Mouse (Mus musculus): Measurements from ENCODE around the gene Ptgdr2. TPM values are rescaled to one million over a fixed set of nuclear protein-coding genes. Genes with fewer than 3 reads are reported as not detected.

Gene Ptgdr2
- polyA plus RNA-seq, 1 experiment, result 0.88 TPM

GRCm38 (mm10) chr19:10974238-10974865 is 37.4 kb downstream of the Ptgdr2 start, which contains the start of gene Ms4a10:
Gene Ms4a10, minus strand, starts transcription at chr19:10974670.
- peak within 1 kb of the TSS; percentile 47 for H3K27ac ChIP-seq (ENCODE audit: control insufficient read depth, insufficient read depth, low read depth, low read length)
- H3K4me1 ChIP-seq (ENCODE audit: control insufficient read depth, insufficient read depth, low read length), result no peaks in the 10 kb centered on the region
- no peaks in the 10 kb centered on the region for H3K27me3 ChIP-seq (ENCODE audit: control insufficient read depth, insufficient read depth, low read length)
- no peaks in the 10 kb centered on the region for H3K36me3 ChIP-seq (ENCODE audit: control insufficient read depth, insufficient read depth, low read length)
- TF ChIP-seq CTCF (IDR thresholded peaks at IDR 0.05; ENCODE audit: control insufficient read depth, insufficient read depth, insufficient replicate concordance, low read depth, low read length) (no peak), POLR2A (IDR thresholded peaks at IDR 0.05; ENCODE audit: control insufficient read depth, low read depth, low read length) (no peak)
- no peak within 1 kb of the TSS for H3K4me3 ChIP-seq (ENCODE audit: control insufficient read depth, low read depth, low read length)

- TF ChIP-seq POLR2A (IDR thresholded peaks at IDR 0.05; ENCODE audit: control insufficient read depth, low read depth, low read length), result no peak
- TF ChIP-seq CTCF (IDR thresholded peaks at IDR 0.05; ENCODE audit: control insufficient read depth, insufficient read depth, insufficient replicate concordance, low read depth, low read length), result no peak
- H3K4me1 ChIP-seq (ENCODE audit: control insufficient read depth, insufficient read depth, low read length), result peaks cover 3% of the 10 kb centered on the region; the same call in 1 of the 2 replicates
- no peaks in the 10 kb centered on the region for H3K27me3 ChIP-seq (ENCODE audit: control insufficient read depth, insufficient read depth, low read length)
- H3K27ac ChIP-seq (ENCODE audit: control insufficient read depth, insufficient read depth, low read depth, low read length), result peak overlapping the region; percentile 16; the same call in 1 of the 2 replicates
- H3K36me3 ChIP-seq (ENCODE audit: control insufficient read depth, insufficient read depth, low read length), result no peaks in the 10 kb centered on the region
- H3K4me3 ChIP-seq (ENCODE audit: control insufficient read depth, low read depth, low read length), result no peak overlapping the region
Measured at GRCm38 (mm10) chr19:10975187-10975586, 38.2 kb downstream of the Ptgdr2 start.

- no peaks in the 10 kb centered on the region for H3K27me3 ChIP-seq (ENCODE audit: control insufficient read depth, insufficient read depth, low read length)
- H3K4me3 ChIP-seq (ENCODE audit: control insufficient read depth, low read depth, low read length), result no peak overlapping the region
- peaks cover 3% of the 10 kb centered on the region; the same call in 1 of the 2 replicates for H3K4me1 ChIP-seq (ENCODE audit: control insufficient read depth, insufficient read depth, low read length)
- H3K36me3 ChIP-seq (ENCODE audit: control insufficient read depth, insufficient read depth, low read length), result no peaks in the 10 kb centered on the region
- no peak overlapping the region for H3K27ac ChIP-seq (ENCODE audit: control insufficient read depth, insufficient read depth, low read depth, low read length)
- no peak for TF ChIP-seq POLR2A (IDR thresholded peaks at IDR 0.05; ENCODE audit: control insufficient read depth, low read depth, low read length)
- TF ChIP-seq CTCF (IDR thresholded peaks at IDR 0.05; ENCODE audit: control insufficient read depth, insufficient read depth, insufficient replicate concordance, low read depth, low read length), result peak; percentile 9; the same call in 1 of the 2 replicates
Measured at GRCm38 (mm10) chr19:10976318-10976717, 39.4 kb downstream of the Ptgdr2 start.

DNA sequence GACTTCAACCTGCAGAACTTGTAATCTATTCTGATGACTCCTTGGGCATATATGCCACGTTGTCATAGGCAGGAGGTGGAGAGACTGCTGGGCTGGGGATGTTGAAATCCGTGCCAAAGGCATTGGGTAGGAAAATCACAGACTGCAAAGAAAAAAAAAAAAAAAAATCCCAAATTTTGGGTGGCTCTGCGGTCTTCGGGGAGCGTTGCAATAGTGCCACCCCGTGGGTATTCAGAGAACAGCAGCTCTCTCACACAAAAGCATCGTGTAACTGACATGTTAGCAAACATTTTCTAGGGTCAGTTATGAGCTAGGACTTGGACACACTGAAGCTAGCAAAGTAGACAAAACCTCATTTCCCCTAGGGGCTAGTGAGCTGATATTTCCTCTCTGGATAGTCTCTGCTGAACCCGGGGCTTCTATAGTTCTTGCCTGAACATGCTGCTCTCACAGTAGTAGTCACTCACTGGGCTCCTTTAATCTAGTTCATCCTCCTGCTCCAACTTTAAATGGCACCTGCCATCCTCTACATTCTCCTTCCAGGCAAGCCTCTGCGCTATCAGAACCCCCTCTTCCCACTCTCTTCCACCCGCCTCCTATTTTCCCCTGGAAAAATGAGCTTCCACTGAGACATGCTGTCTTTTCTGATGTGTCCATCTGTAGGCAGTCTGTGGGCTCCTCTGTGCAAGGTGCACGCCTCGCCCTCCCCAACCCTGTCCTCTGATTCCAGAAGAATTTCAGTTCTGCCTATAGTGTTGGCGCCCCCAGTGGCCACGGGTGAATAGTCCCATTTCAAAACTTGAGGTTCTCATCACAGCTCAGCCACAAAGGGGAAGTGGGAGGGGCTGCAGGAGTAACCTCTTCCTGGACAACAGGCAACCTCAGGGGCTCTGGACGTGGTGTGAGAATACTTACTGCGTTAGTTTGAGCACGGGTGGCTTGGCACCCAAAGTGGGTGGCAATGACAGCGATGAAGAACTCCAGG is 42.5 kb downstream of the Ptgdr2 start:
- no peak overlapping the region for H3K4me3 ChIP-seq (ENCODE audit: control insufficient read depth, low read depth, low read length)
- H3K36me3 ChIP-seq (ENCODE audit: control insufficient read depth, insufficient read depth, low read length), result no peaks in the 10 kb centered on the region
- H3K27me3 ChIP-seq (ENCODE audit: control insufficient read depth, insufficient read depth, low read length), result no peaks in the 10 kb centered on the region
- H3K4me1 ChIP-seq (ENCODE audit: control insufficient read depth, insufficient read depth, low read length), result peaks cover 3% of the 10 kb centered on the region; the same call in 1 of the 2 replicates
- TF ChIP-seq POLR2A (IDR thresholded peaks at IDR 0.05; ENCODE audit: control insufficient read depth, low read depth, low read length), result no peak
- TF ChIP-seq CTCF (IDR thresholded peaks at IDR 0.05; ENCODE audit: control insufficient read depth, insufficient read depth, insufficient replicate concordance, low read depth, low read length), result peak; percentile 48; the same call in 1 of the 2 replicates
- peak overlapping the region; percentile 71 for H3K27ac ChIP-seq (ENCODE audit: control insufficient read depth, insufficient read depth, low read depth, low read length)

GRCm38 (mm10) chr19:10980210-10980609 is 43.2 kb downstream of the Ptgdr2 start:
- no peaks in the 10 kb centered on the region for H3K27me3 ChIP-seq (ENCODE audit: control insufficient read depth, insufficient read depth, low read length)
- peaks cover 3% of the 10 kb centered on the region; the same call in 1 of the 2 replicates for H3K4me1 ChIP-seq (ENCODE audit: control insufficient read depth, insufficient read depth, low read length)
- H3K27ac ChIP-seq (ENCODE audit: control insufficient read depth, insufficient read depth, low read depth, low read length), result no peak overlapping the region
- no peaks in the 10 kb centered on the region for H3K36me3 ChIP-seq (ENCODE audit: control insufficient read depth, insufficient read depth, low read length)
- TF ChIP-seq POLR2A (IDR thresholded peaks at IDR 0.05; ENCODE audit: control insufficient read depth, low read depth, low read length) (no peak), CTCF (IDR thresholded peaks at IDR 0.05; ENCODE audit: control insufficient read depth, insufficient read depth, insufficient replicate concordance, low read depth, low read length) (no peak)
- no peak overlapping the region for H3K4me3 ChIP-seq (ENCODE audit: control insufficient read depth, low read depth, low read length)

DNA sequence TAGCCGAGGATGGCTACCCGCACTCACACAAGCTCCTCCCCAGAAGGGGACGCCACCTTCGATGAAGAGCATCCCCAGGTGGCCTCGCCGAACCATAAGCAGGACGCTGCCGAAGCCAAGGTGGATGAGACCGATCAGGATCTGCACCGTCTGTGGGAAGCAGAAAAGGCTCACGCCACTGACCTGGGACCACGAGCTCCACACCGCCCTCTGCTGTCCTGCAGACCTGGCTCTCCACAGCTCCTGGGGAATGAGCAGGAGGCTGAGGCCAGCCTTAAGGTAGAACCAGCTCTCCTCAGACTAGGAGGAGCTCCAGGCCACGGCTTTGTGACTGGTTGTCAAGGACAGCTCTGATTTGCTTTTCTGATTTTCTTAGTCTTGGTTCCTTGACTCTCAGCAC is 46.2 kb downstream of the Ptgdr2 start:
- Histone ChIP-seq H3K27ac (ENCODE audit: control insufficient read depth, insufficient read depth, low read depth, low read length) (no peak overlapping the region), H3K4me1 (ENCODE audit: control insufficient read depth, insufficient read depth, low read length) (peaks cover 3% of the 10 kb centered on the region; the same call in 1 of the 2 replicates), H3K36me3 (ENCODE audit: control insufficient read depth, insufficient read depth, low read length) (no peaks in the 10 kb centered on the region), H3K4me3 (ENCODE audit: control insufficient read depth, low read depth, low read length) (no peak overlapping the region), H3K27me3 (ENCODE audit: control insufficient read depth, insufficient read depth, low read length) (no peaks in the 10 kb centered on the region)
- TF ChIP-seq POLR2A (IDR thresholded peaks at IDR 0.05; ENCODE audit: control insufficient read depth, low read depth, low read length) (no peak), CTCF (IDR thresholded peaks at IDR 0.05; ENCODE audit: control insufficient read depth, insufficient read depth, insufficient replicate concordance, low read depth, low read length) (peak; percentile 51; the same call in 1 of the 2 replicates)

- H3K4me3 ChIP-seq (ENCODE audit: control insufficient read depth, low read depth, low read length), result no peak overlapping the region
- H3K36me3 ChIP-seq (ENCODE audit: control insufficient read depth, insufficient read depth, low read length), result no peaks in the 10 kb centered on the region
- no peaks in the 10 kb centered on the region for H3K27me3 ChIP-seq (ENCODE audit: control insufficient read depth, insufficient read depth, low read length)
- H3K4me1 ChIP-seq (ENCODE audit: control insufficient read depth, insufficient read depth, low read length), result peaks cover 3% of the 10 kb centered on the region; the same call in 1 of the 2 replicates
- H3K27ac ChIP-seq (ENCODE audit: control insufficient read depth, insufficient read depth, low read depth, low read length), result no peak overlapping the region
- TF ChIP-seq POLR2A (IDR thresholded peaks at IDR 0.05; ENCODE audit: control insufficient read depth, low read depth, low read length), result no peak
- no peak for TF ChIP-seq CTCF (IDR thresholded peaks at IDR 0.05; ENCODE audit: control insufficient read depth, insufficient read depth, insufficient replicate concordance, low read depth, low read length)
Measured at GRCm38 (mm10) chr19:10984551-10984950, 47.6 kb downstream of the Ptgdr2 start.
